ENCODE assay signal across 12 mouse cellular contexts in the genomic region with DNA sequence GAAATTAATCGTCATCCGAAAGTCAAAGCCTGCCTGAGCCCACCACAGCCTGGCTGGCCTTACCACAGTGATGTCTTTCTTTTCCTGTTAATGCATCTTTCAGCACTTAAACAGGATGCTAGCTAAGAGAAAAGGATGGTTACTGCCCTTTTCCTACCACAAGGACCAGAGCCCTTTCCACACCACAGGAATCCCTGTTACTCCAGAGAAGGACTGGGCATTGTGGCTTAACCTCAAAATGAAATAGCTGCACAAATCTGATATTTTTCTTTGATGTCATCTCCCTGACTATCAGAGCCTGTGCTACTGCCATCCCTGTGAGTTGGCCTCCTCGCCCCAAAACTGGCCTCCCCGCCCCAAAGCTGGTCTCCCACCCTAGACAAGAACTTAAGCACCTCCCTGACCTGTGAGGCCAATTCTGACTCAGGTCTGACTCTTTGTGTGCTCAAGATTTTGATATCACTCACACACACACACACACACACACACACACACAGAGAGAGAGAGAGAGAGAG.
"Had no signal": no experiment of that assay in that cellular context is flagged by ENCODE, and none has a peak within 500 bp of the region (broad histone marks: within the 10 kb centered on the region; RNA-seq: fewer than 3 reads in every experiment).

No protein-coding gene starts in this region.

- H3K4me1 ChIP-seq: liver, embryonic 15.5 days had no signal

- ATAC-seq: midbrain, embryonic 16.5 days had no signal

- H3K9ac ChIP-seq: liver, embryonic 15.5 days; midbrain, embryonic 12.5 days had no signal

- H3K27ac ChIP-seq: left cerebral cortex, adult 2 months; limb, embryonic 10.5 days; liver, embryonic 15.5 days had no signal

- H3K27me3 ChIP-seq: liver, embryonic 15.5 days; midbrain, embryonic 12.5 days had no signal

- H3K9me3 ChIP-seq: limb, embryonic 10.5 days; liver, embryonic 15.5 days; midbrain, embryonic 12.5 days had no signal

- H3K4me3 ChIP-seq: left cerebral cortex, adult 2 months; limb, embryonic 10.5 days; liver, embryonic 15.5 days; midbrain, embryonic 12.5 days had no signal

- H3K4me2 ChIP-seq: liver, embryonic 11.5 days; liver, embryonic 15.5 days; midbrain, embryonic 12.5 days had no signal

- DNase-seq: kidney, adult 8-10 months; kidney, postnatal 25 days; lung, adult 2 months; lung, postnatal 36 days; right cerebral cortex, postnatal 14 days; thymus, postnatal 4 days had no signal

- H3K36me3 ChIP-seq: limb, embryonic 10.5 days; liver, embryonic 15.5 days; midbrain, embryonic 12.5 days had no signal
